Mouse (Mus musculus) myocyte (in vitro differentiated cells): ENCODE data around the gene Cd101.

ENCODE experiments used
- MAX ChIP-seq: IDR thresholded peaks from one replicate; pipeline ENCODE4 v1.6.1; 2011; ENCODE audit warnings: low read depth, mild to moderate bottlenecking, control low read depth
- MYOD1 ChIP-seq, 3 experiments: IDR thresholded peaks; one replicate each; pipeline ENCODE4 v1.6.1; 2011; ENCODE audit warnings: control low read depth in 2 of 3, low read depth in 2 of 3, mild to moderate bottlenecking in 2 of 3, moderate library complexity in 1 of 3; ENCODE audit not compliant: insufficient read length in 2 of 3, control insufficient read depth in 1 of 3
- POLR2A ChIP-seq: IDR thresholded peaks from one replicate; pipeline ENCODE4 v1.6.1; 2011; ENCODE audit warnings: low read depth, mild to moderate bottlenecking, control low read depth, moderate library complexity; ENCODE audit not compliant: insufficient read length
- POLR2AphosphoS2 ChIP-seq: IDR thresholded peaks from one replicate; pipeline ENCODE4 v1.6.1; 2011; ENCODE audit warnings: low read depth, control low read depth; ENCODE audit not compliant: insufficient read length
- TCF12 ChIP-seq: IDR thresholded peaks from one replicate; pipeline ENCODE4 v1.6.1; 2011; ENCODE audit warnings: mild to moderate bottlenecking, control low read depth; ENCODE audit not compliant: poor library complexity, insufficient read depth, severe bottlenecking
- USF1 ChIP-seq: IDR thresholded peaks from one replicate; pipeline ENCODE4 v1.6.1; 2011; ENCODE audit warnings: low read depth, mild to moderate bottlenecking, control low read depth, moderate library complexity

- TF ChIP-seq POLR2A (no peak), MYOD1 (IDR thresholded peaks at IDR 0.05; ENCODE audit: control insufficient read depth in 1 of 3, insufficient read length in 2 of 3, low read depth in 2 of 3) (no peak), POLR2AphosphoS2 (no peak), MAX (no peak), USF1 (no peak), TCF12 (no peak)
Measured at GRCm38 (mm10) chr3:101021481-101022051, 7.8 kb downstream of the Cd101 start.
